Mouse (Mus musculus) forebrain, embryonic 15.5 days (tissue): Measurements from ENCODE around the gene Rufy4. TPM values are rescaled to one million over a fixed set of nuclear protein-coding genes. Genes with fewer than 3 reads are reported as not detected.

ENCODE experiments used
- ATAC-seq: fragments of 200-750 bp; cut with Nextera tagmentation; replicated peaks from 2 replicates; pipeline ENCODE4 v1.8.0; 2017; ENCODE audit warnings: mild to moderate bottlenecking, moderate TSS enrichment, moderate library complexity
- H3K27ac ChIP-seq: fragments of 300-500 bp; sonication (generic); replicated peaks from 2 replicates; pipeline ENCODE4 v1.5.1; 2015; ENCODE audit warnings: mild to moderate bottlenecking, inconsistent platforms
- H3K27me3 ChIP-seq: fragments of 300-500 bp; sonication (generic); 2 replicates; pipeline ENCODE4 v1.6.1; 2015; ENCODE audit warnings: inconsistent platforms
- H3K36me3 ChIP-seq: fragments of 300-500 bp; sonication (generic); 2 replicates; pipeline ENCODE4 v1.6.1; 2015; ENCODE audit warnings: mild to moderate bottlenecking, inconsistent platforms
- H3K4me1 ChIP-seq: fragments of 300-500 bp; sonication (generic); 2 replicates; pipeline ENCODE4 v1.6.1; 2015; ENCODE audit warnings: inconsistent platforms
- H3K4me2 ChIP-seq: fragments of 300-500 bp; sonication (generic); replicated peaks from 2 replicates; pipeline ENCODE4 v1.6.1; 2015; ENCODE audit warnings: mild to moderate bottlenecking, inconsistent platforms
- H3K4me3 ChIP-seq: fragments of 300-500 bp; sonication (generic); 2 replicates; pipeline ENCODE4 v1.5.1; 2015; ENCODE audit warnings: mild to moderate bottlenecking, inconsistent platforms
- H3K9ac ChIP-seq: fragments of 300-500 bp; sonication (generic); replicated peaks from 2 replicates; pipeline ENCODE4 v1.6.1; 2015; ENCODE audit warnings: mild to moderate bottlenecking, inconsistent platforms
- H3K9me3 ChIP-seq: fragments of 300-500 bp; sonication (generic); 2 replicates; pipeline ENCODE4 v1.6.1; 2016; ENCODE audit warnings: inconsistent platforms
- WGBS: fragments of 180-500 bp; shearing (Covaris S2); methylation state at CpG from one replicate; pipeline ENCODE4 v1.1.7; 2015; ENCODE audit warnings: mixed read lengths; 5-methylcytosine and 5-hydroxymethylcytosine counted together
- polyA plus RNA-seq: library from polyadenylated mRNA; unstranded; fragments of >200 nt; fragmentation: Nextera tagmentation; extraction: Ambion mirVana; gene quantifications from 2 replicates; pipeline ENCODE4 v1.2.1, GENCODE M21; 2015

The Rufy4 gene
- polyA plus RNA-seq, 1 experiment from 2014 or later: 0.14 TPM

DNA sequence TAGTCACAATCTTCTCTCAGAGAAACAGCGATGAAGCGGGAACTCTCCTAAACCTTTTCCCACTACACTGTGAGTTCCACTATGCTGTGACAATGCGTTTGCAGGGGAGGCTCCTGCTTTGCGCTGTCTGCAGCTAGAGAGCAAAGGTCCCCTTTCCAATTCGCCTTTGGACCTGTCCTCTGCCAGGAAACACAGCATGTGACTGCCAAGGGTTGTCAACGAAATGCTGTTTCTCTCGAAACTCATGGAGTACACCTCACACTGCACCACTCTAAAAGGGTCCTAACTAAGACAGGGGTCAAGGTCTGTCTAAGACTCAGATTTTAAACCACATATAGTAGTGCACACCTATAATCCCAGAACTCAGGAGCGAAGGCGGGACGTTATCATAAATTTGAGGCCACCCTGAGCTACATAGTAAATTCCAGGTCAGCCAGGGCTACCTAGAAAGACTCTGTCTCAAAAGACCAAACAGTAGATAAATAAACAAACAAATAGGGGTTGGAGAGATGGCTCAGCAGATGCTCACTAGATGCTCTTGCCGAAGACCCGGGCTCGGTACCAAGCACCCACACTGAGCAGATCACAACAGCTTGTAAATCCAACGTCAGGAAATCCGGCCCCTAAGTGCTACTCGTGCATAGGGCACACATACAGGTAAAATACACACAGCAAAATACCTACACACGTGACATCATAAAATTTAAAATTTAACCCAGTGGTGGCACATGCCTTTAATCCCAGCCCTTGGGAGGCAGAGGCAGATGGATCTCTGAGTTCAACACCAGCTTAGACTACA, 71.5 kb downstream of the Rufy4 start:
- no peak for ATAC-seq
- H3K36me3 ChIP-seq: no peaks in the 10 kb centered on the region
- 83% methylated on average over 17 of the region's 17 CpGs for WGBS
- no peak overlapping the region for H3K9ac ChIP-seq
- no peak overlapping the region for H3K4me2 ChIP-seq
- H3K4me3 ChIP-seq: no peak overlapping the region
- no peaks in the 10 kb centered on the region for H3K27me3 ChIP-seq
- no peaks in the 10 kb centered on the region for H3K4me1 ChIP-seq
- H3K27ac ChIP-seq: no peak overlapping the region
- no peaks in the 10 kb centered on the region for H3K9me3 ChIP-seq

Other genes with a start within 250 kb of the Rufy4 start
- 6.0 and 7.9 TPM in 2 replicates for gene Tns1, start 1.1 kb upstream of the Rufy4 start, polyA plus RNA-seq
- 0.13 TPM in 2 replicates for gene Cxcr2, start 28.4 kb downstream of the Rufy4 start, polyA plus RNA-seq
- gene Cxcr1, start 69.1 kb downstream of the Rufy4 start, polyA plus RNA-seq: not detected in 2 replicates
- 403 and 418 TPM in 2 replicates for gene Arpc2, start 110.5 kb downstream of the Rufy4 start, polyA plus RNA-seq
- 0.34 TPM in 1 of 2 replicates, not detected in the other for gene Gpbar1, start 153.0 kb downstream of the Rufy4 start, polyA plus RNA-seq
- 211 and 214 TPM in 2 replicates for gene Aamp, start 159.2 kb downstream of the Rufy4 start, polyA plus RNA-seq
- 99.2 and 104 TPM in 2 replicates for gene Pnkd, start 159.4 kb downstream of the Rufy4 start, polyA plus RNA-seq
- 5.4 and 6.8 TPM in 2 replicates for gene Tmbim1, start 180.1 kb downstream of the Rufy4 start, polyA plus RNA-seq
- gene Catip, start 236.6 kb downstream of the Rufy4 start, polyA plus RNA-seq: 0.38 and 1.2 TPM in 2 replicates
- gene Slc11a1, start 249.7 kb downstream of the Rufy4 start, polyA plus RNA-seq: 1.9 and 3.2 TPM in 2 replicates